Mouse (Mus musculus): ENCODE measurements at regions not wholly inside any gene's neighbourhood (a gene's known extent, or its start where the extent isn't known, plus 50 kb on each side); places are given as distances from the start of the nearest gene placed in this dataset.

- Histone ChIP-seq H3K4me3 (no peak overlapping the region), H3K9me3 (no peaks in the 10 kb centered on the region), H3K4me1 (no peaks in the 10 kb centered on the region), H3K36me3 (no peaks in the 10 kb centered on the region), H3K4me2 (no peak overlapping the region), H3K27ac (no peak overlapping the region), H3K9ac (no peak overlapping the region), H3K27me3 (no peaks in the 10 kb centered on the region)
- WGBS: 57% methylated on average over 4 of the region's 4 CpGs
- ATAC-seq (ENCODE audit: insufficient number of reproducible peaks, insufficient read depth, low FRiP score, low TSS enrichment, low read depth): no peak
Observed at GRCm38 (mm10) chr10:104489301-104489700, 295.5 kb downstream of the Gm4340 start.

- H3K9me3 ChIP-seq: no peaks in the 10 kb centered on the region
- ATAC-seq (ENCODE audit: insufficient number of reproducible peaks, insufficient read depth, low FRiP score, low TSS enrichment, low read depth): no peak
- H3K36me3 ChIP-seq: no peaks in the 10 kb centered on the region
- no peaks in the 10 kb centered on the region for H3K4me1 ChIP-seq
- no peak overlapping the region for H3K4me3 ChIP-seq
- H3K27ac ChIP-seq: no peak overlapping the region
- H3K4me2 ChIP-seq: no peak overlapping the region
- 59% methylated on average over 2 of the region's 2 CpGs for WGBS
- H3K9ac ChIP-seq: no peak overlapping the region
- H3K27me3 ChIP-seq: no peaks in the 10 kb centered on the region
Observed at GRCm38 (mm10) chr10:104490943-104491631, 297.2 kb downstream of the Gm4340 start.

All from embryonic facial prominence, embryonic 13.5 days (tissue).